Mouse (Mus musculus) G1E (cell line): ENCODE data around the gene Gm45233.

ENCODE experiments used
- CTCF ChIP-seq: IDR thresholded peaks from 2 replicates; pipeline ENCODE4 v1.5.1; 2012; ENCODE audit warnings: low read depth, low read length, inconsistent platforms, mixed read lengths
- GATA1 ChIP-seq: IDR thresholded peaks from 2 replicates; pipeline ENCODE4 v1.6.1; 2012; ENCODE audit warnings: borderline replicate concordance, low read length, inconsistent platforms, mixed read lengths
- GATA2 ChIP-seq: IDR thresholded peaks from 2 replicates; pipeline ENCODE4 v1.6.1; 2012; ENCODE audit warnings: low read depth, low read length, inconsistent platforms, borderline replicate concordance
- POLR2AphosphoS5 ChIP-seq: IDR thresholded peaks from 2 replicates; pipeline ENCODE4 v1.6.1; 2012; ENCODE audit warnings: low read depth, low read length, inconsistent platforms; ENCODE audit not compliant: insufficient replicate concordance
- TAL1 ChIP-seq: conservative IDR thresholded peaks from 2 replicates; pipeline ENCODE4 v1.6.1; 2012; ENCODE audit warnings: low read depth, low read length, inconsistent platforms, mixed read lengths

- no peak for TF ChIP-seq GATA1
- TF ChIP-seq POLR2AphosphoS5 = no peak
- no peak for TF ChIP-seq CTCF
- TF ChIP-seq TAL1 = no peak
- TF ChIP-seq GATA2 = no peak
Measured at GRCm38 (mm10) chr7:43511707-43512478, 68.0 kb downstream of the Gm45233 start.
